Mouse (Mus musculus) urinary bladder, postnatal 25 days (tissue): ENCODE results near the gene Txn1.

Experiments
- DNase-seq: peaks from one replicate; pipeline ENCODE4 v3.0.0; 2022; ENCODE audit warnings: low spot score

Gene Txn1

GRCm38 (mm10) chr4:57940631-57941030 lies 15.6 kb downstream of the Txn1 start:
- no peak for DNase-seq

GRCm38 (mm10) chr4:57937292-57937691 lies 18.9 kb downstream of the Txn1 start:
- no peak for DNase-seq

DNA sequence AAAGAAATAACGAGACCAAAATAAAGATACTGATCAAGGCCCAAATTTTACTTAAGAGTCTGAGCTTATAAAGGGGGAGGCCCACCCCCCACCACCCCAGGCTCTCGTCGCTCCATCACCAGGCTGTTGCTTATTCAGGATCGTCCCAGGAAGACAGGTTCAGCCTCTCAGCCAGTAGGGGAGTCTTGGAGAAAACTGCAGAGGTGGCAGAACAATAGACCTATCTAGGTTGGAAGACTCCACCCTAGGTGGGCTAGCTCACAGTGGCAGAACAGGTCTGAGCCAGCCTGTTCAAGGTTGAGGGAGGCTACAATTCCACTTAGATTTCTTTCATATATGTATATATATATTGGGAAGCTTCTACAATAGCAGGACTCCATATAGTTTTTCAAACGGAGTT lies 22.0 kb downstream of the Txn1 start:
- no peak for DNase-seq

GRCm38 (mm10) chr4:57930559-57931170 lies 25.5 kb downstream of the Txn1 start:
- DNase-seq = no peak

DNA sequence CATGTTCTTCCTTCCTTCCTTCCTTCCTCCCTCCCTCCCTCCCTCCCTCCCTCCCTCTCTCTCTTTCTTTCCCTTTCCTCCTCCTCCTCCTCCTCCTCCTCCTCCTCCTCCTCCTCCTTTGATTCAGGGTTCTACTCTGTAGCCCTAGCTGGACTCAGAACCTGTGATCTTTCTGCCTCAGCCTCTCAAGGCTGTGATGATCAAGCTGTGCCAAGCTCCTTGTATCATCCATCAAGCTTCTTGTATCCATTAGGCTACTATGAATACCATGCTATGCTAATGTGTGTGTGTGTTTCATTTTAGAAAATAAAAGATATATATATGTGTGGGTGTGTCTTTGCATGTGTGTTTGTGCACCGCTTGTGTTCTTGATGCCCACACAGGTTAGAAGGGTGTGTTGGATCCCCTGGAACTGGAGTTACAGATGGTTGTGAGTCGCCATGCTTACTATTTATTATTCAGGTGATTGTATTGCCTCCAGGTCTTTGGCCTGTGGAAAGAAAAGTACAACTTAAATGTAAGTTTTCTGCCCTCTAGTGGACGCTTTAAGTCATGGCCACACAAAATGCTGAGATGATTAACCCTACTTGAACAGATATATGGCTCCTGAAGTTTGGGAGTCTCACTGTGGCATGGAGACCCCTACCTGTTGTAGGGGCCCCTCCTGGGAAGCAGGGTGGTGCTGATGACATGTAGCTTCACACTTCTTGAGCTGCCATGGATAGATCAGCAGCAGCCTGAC lies 28.6 kb downstream of the Txn1 start:
- no peak for DNase-seq

DNA sequence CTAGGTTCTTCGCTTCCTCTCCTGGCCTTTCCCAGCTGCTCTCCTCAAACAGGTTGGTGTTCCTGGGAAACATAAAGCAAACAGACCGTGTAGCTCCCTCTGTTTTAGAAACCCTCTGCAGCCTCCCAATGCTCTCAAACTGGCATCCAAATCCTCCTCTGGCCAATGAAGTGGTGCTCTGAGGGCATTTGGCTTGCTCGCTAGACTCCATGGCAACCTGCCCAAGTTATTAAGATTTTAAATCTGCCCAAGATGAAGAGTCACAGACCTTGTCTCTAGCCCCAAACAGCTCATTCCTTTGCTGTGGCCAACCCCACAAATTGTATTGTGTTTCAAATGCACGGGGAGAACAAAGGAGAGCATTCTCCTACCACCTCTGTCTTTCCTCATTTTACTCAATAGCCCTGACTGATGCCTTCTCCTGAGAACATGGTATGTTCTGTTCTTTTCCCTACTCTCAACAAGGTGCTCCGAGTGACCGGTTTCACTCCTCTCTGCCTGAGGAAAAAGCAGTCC lies 31.6 kb downstream of the Txn1 start:
- DNase-seq = no peak

- DNase-seq = no peak
Observed at GRCm38 (mm10) chr4:57922171-57922570, 34.0 kb downstream of the Txn1 start.

GRCm38 (mm10) chr4:57920522-57920921 lies 35.7 kb downstream of the Txn1 start:
- DNase-seq = no peak

DNA sequence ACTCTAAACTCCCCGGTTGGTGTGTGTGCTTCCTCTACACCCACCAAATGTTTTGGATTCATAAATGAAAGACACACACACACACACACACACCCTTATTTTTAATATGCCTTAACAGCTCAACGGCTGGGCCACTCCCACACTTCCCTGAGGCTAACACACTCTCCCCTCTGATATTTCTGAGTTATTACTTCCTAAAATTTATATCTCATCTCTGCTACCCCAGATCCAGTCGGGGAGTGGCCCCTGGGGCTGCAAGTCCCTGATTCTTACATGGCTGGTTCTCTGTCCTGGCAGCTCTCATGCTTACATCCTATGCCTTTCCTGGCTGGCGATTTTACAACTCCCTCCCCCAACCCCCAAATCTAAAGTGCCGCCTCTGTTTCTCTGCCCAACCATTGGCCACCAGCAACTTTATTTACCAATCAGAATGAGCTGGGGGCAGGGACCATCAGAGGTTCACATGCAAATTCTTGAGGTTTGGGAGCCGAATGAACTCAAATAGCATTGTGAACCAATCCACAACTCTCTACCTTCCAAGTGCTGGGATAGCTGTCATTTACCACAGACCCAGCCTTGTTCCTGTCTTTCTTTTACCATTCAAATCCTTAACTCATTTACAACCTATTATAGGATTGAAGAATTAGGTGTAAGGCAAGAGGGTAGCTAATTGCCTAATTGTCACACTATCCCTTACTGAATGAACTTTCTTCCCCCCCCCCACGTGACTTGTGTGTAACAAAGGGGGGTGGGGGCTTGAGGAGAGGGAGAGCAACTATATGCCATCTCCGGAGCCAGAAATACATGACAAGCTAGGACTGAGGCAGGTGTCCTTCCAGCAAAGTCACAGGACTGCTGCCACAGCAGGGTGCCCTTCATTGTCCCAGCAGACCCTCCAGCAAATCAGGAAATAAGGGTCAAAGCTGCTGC lies 36.5 kb downstream of the Txn1 start:
- no peak for DNase-seq

- no peak for DNase-seq
Observed at GRCm38 (mm10) chr4:57916711-57917110, 39.5 kb downstream of the Txn1 start.

GRCm38 (mm10) chr4:57916201-57916661 lies 40.0 kb downstream of the Txn1 start, which contains the start of gene D630039A03Rik:
Gene D630039A03Rik, minus strand, starts transcription at chr4:57916297.
- DNase-seq = no peak

DNA sequence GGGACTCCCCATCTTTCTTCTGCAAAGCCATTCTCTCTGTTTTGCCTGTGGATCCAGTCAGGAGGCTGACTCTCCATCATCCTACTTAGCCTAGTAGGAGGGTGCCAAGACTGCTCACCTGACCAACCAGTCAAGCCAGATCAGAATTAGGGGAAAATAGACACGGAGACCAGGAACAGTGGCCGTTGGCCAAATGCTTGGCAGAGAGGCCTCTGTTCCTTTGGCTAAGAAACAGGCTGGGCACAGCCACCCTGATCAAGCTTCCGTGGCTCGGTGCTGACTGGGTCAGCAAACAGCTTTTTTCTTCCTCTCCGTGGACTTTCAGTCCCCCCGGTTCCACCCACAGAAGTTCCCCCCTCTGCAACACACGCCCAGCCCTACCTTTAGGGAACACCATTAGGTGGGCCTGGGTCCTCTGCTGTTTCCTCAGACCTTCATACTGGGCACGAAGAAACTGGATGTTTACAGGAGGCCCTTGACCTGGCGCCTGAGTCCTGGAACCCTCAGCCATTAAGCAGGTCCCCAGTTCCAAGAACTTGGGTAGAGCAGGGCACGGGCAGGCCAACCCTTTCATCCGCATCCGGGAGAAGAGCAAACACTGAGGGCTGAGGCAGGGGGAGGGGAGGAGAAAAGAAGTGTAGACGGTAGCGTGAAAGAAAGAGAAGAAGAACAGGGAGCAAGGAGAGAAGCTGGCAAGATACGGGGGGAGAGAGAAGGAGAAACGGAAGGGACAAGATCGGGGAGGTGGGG lies 40.8 kb downstream of the Txn1 start:
- no peak for DNase-seq

DNA sequence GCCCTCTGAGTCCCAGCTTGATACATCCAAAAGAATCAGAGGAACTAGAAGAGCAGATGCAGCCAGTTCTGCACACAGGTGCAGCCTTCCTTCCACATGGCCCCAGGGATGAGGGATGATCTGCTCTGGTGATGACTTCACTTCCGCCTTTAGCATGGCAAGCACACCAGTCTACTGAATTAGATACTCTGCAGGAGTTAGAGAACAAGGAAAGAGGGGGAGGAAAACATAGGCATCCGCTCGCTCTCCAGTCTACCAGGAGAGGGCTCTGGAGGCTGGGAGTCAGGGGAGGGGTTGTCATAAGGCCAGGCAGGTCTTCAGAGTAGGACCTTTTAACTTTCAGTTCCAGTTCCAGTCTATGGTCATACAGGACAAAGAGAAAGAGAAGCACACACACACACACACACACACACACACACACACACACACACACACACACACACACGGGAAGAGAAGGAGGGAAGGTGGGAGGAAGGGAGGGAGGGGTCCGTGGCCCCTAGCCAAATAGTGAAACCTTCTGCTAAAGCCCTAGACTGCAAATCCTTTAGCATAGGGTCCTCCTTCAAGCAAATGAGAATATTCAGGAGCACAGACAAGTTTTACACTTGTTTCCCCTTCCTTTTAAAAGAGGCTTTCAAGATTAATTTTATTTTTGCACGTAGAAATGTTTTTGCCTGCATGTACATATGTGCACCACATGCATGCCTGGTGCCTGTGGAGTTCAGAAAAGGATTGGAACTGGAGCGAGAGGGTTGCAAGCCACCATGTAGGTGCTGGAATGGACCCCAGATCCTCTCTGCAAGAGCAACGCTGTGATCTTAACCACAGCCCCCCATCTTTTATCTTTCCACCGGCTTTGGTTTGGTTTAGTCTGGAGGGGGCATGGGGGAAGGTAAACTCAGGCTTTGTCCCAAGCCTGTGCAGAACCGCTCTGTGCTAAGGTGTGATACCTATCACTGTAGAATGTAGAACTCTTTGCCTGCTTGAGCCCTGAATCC lies 41.7 kb downstream of the Txn1 start:
- no peak for DNase-seq

GRCm38 (mm10) chr4:57913021-57913420 lies 43.2 kb downstream of the Txn1 start:
- no peak for DNase-seq

- no peak for DNase-seq
Observed at GRCm38 (mm10) chr4:57908860-57909259, 47.4 kb downstream of the Txn1 start.

- no peak for DNase-seq
Observed at GRCm38 (mm10) chr4:57906708-57907107, 49.5 kb downstream of the Txn1 start.

DNA sequence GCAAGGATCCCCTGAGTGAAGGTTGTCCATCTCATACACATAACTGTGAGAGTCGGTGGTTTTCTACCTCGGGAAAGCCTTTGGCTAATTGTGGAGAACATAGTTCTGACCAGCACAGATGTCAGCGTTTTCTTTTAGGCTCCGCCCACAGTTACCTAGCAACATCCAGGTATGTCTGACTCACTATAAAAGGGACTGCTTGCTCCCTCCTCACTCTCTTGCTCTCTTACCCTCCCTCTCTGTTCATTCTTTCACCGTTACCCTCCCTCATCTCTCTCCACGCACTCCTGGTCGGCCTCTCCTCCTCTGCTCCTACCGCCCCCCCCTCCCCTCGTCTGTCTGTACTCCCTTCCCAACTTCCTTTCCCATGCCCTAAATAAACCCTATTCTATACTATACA lies 51.6 kb downstream of the Txn1 start:
- DNase-seq = peak; percentile 22

GRCm38 (mm10) chr4:57904211-57904610 lies 52.0 kb downstream of the Txn1 start:
- DNase-seq = peak; percentile 69

DNA sequence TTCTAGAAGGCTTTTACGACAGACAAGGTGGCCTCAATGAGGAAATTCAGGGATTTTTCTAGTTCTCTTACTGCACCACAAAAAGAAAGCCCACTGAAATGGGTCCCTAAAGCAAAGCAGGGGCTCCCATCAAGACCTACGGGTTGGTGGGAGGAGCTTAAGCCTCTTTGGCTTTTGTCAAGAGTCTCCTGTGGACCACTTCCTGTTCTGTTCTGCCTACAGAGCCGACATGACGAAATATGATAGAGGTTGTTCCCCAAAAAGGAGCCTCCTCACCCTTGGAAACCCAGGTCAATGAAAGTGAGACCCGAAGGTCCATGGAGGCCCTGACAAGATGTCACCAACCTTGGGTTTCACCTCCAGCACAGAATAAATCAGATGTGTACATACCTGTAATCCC lies 53.6 kb downstream of the Txn1 start:
- no peak for DNase-seq

GRCm38 (mm10) chr4:57901210-57901609 lies 55.0 kb downstream of the Txn1 start:
- DNase-seq = peak; percentile 44
